Comparison of ENCODE assay signal across 9 mouse cellular contexts in genomic region chr6:72277508-72278166, GRCm38 (mm10). TPM values are rescaled to one million over a fixed set of nuclear protein-coding genes. Genes with fewer than 3 reads are reported as not detected.
A peak's percentile ranks its signal among the peaks of the same experiment; 100 is the strongest.
DNase-seq lines count a peak whose midpoint lies in the region; ATAC-seq and TF ChIP-seq lines count a peak whose summit lies in the region.
"Had no signal": no experiment of that assay in that cellular context is flagged by ENCODE, and none has a peak within 500 bp of the region (broad histone marks: within the 10 kb centered on the region; RNA-seq: fewer than 3 reads in every experiment).

No protein-coding gene starts in this region.

- no peak overlapping the region for H3K4me3 ChIP-seq in left cerebral cortex, adult 2 months
- H3K4me3 ChIP-seq in heart, embryonic 10.5 days: no peak overlapping the region
- no peak overlapping the region for H3K4me3 ChIP-seq in stomach, embryonic 14.5 days (ENCODE audit: low read depth, low read length)
- H3K4me3 ChIP-seq in midbrain, embryonic 11.5 days (ENCODE audit: low read depth, low read length): no peak overlapping the region
- H3K4me3 ChIP-seq: neural tube, embryonic 15.5 days had no signal

- no peaks in the 10 kb centered on the region for H3K9me3 ChIP-seq in heart, embryonic 10.5 days
- H3K9me3 ChIP-seq in stomach, embryonic 14.5 days (ENCODE audit: control insufficient read depth, low read depth, low read length): no peaks in the 10 kb centered on the region
- H3K9me3 ChIP-seq in midbrain, embryonic 11.5 days (ENCODE audit: control insufficient read depth, low read length): no peaks in the 10 kb centered on the region
- H3K9me3 ChIP-seq: neural tube, embryonic 15.5 days had no signal

- intact Hi-C loops in left cerebral cortex, adult 2 months (cut with DNase I): no loop called here

- WGBS in heart, embryonic 10.5 days: 39% methylated on average over 9 of the region's 9 CpGs
- WGBS in stomach, embryonic 14.5 days: 65% methylated on average over 9 of the region's 9 CpGs
- WGBS in midbrain, embryonic 11.5 days: 77% methylated on average over 9 of the region's 9 CpGs

- peak overlapping the region; percentile 44; the same call in 1 of the 2 replicates for H3K27ac ChIP-seq in left cerebral cortex, adult 2 months
- peak overlapping the region; percentile 87 for H3K27ac ChIP-seq in heart, embryonic 10.5 days
- peak overlapping the region; percentile 2; the same call in 1 of the 2 replicates for H3K27ac ChIP-seq in stomach, embryonic 14.5 days (ENCODE audit: low read length)
- no peak overlapping the region for H3K27ac ChIP-seq in midbrain, embryonic 11.5 days (ENCODE audit: low read depth, low read length)
- H3K27ac ChIP-seq: neural tube, embryonic 15.5 days had no signal

- H3K9ac ChIP-seq in stomach, embryonic 14.5 days (replicated peaks; ENCODE audit: low read depth, low read length): no peak overlapping the region
- H3K9ac ChIP-seq in midbrain, embryonic 11.5 days (ENCODE audit: low read length): no peak overlapping the region
- H3K9ac ChIP-seq: neural tube, embryonic 15.5 days had no signal

- H3K27me3 ChIP-seq in heart, embryonic 10.5 days (ENCODE audit: insufficient read depth, poor library complexity, severe bottlenecking): no peaks in the 10 kb centered on the region
- H3K27me3 ChIP-seq in stomach, embryonic 14.5 days (ENCODE audit: control insufficient read depth, insufficient read depth, low read length): no peaks in the 10 kb centered on the region
- no peaks in the 10 kb centered on the region for H3K27me3 ChIP-seq in midbrain, embryonic 11.5 days (ENCODE audit: control insufficient read depth, insufficient read depth, low read length)
- H3K27me3 ChIP-seq: neural tube, embryonic 15.5 days had no signal

- no peaks in the 10 kb centered on the region for H3K36me3 ChIP-seq in heart, embryonic 10.5 days
- no peaks in the 10 kb centered on the region for H3K36me3 ChIP-seq in stomach, embryonic 14.5 days (ENCODE audit: control insufficient read depth, insufficient read depth, low read length)
- H3K36me3 ChIP-seq in midbrain, embryonic 11.5 days (ENCODE audit: control insufficient read depth, insufficient read depth, low read length): no peaks in the 10 kb centered on the region
- H3K36me3 ChIP-seq: neural tube, embryonic 15.5 days had no signal

- H3K4me2 ChIP-seq in stomach, embryonic 14.5 days (replicated peaks; ENCODE audit: low read depth, low read length): no peak overlapping the region
- H3K4me2 ChIP-seq in midbrain, embryonic 11.5 days: no peak overlapping the region
- H3K4me2 ChIP-seq: neural tube, embryonic 15.5 days had no signal

- no peak for DNase-seq in left cerebral cortex, adult 2 months (ENCODE audit: extremely low spot score in 1 of 2, low spot score in 2 of 2)
- no peak for DNase-seq in left cerebral cortex, adult 9 months (ENCODE audit: low spot score in 2 of 2)
- DNase-seq in heart, embryonic 10.5 days (ENCODE audit: low spot score): peak; percentile 88
- DNase-seq in kidney, postnatal 4 days: peak; percentile 26 to 38
- no peak for DNase-seq in cerebellum, postnatal 36 days
- DNase-seq in midbrain, embryonic 11.5 days (ENCODE audit: low spot score, missing footprints): no peak
- DNase-seq in thymus, postnatal 25 days: no peak

- peaks cover 50% of the 10 kb centered on the region for H3K4me1 ChIP-seq in heart, embryonic 10.5 days
- no peaks in the 10 kb centered on the region for H3K4me1 ChIP-seq in stomach, embryonic 14.5 days (ENCODE audit: control insufficient read depth, insufficient read depth, low read length)
- no peaks in the 10 kb centered on the region for H3K4me1 ChIP-seq in midbrain, embryonic 11.5 days (ENCODE audit: control insufficient read depth, insufficient read depth, low read length)
- H3K4me1 ChIP-seq: neural tube, embryonic 15.5 days had no signal

- no peak; the same call in 1 of the 2 replicates for ATAC-seq in stomach, embryonic 14.5 days (ENCODE audit: insufficient number of reproducible peaks, insufficient read depth, low FRiP score, low read depth)
- no peak for ATAC-seq in midbrain, embryonic 11.5 days (ENCODE audit: low FRiP score)

- no peak for TF ChIP-seq CTCF in left cerebral cortex, adult 2 months (IDR thresholded peaks at IDR 0.05)

RNA-seq across cellular contexts. Expression of gene Sftpb, which starts 26.8 kb away (rescaled TPM):
- not detected for total RNA-seq in left cerebral cortex, adult 2 months (2021)
- 0.12 and 0.30 TPM in 2 replicates for polyA plus RNA-seq in heart, embryonic 10.5 days (2016; fragmentation: Nextera tagmentation; extraction: Ambion mirVana)
- not detected in 2 replicates for polyA plus RNA-seq in stomach, embryonic 14.5 days (2014; fragmentation: Nextera tagmentation; extraction: Ambion mirVana)
- polyA plus RNA-seq in midbrain, embryonic 11.5 days (2014; fragmentation: Nextera tagmentation; extraction: Ambion mirVana): not detected in 2 replicates

RNA-seq across cellular contexts. Expression of gene Atoh8, which starts 42.3 kb away (rescaled TPM):
- 1 to 10 TPM; 1.5 to 1.9 TPM for total RNA-seq in left cerebral cortex, adult 2 months (2021)
- polyA plus RNA-seq in heart, embryonic 10.5 days (2016; fragmentation: Nextera tagmentation; extraction: Ambion mirVana): 10.9 and 15.7 TPM in 2 replicates
- polyA plus RNA-seq in stomach, embryonic 14.5 days (2014; fragmentation: Nextera tagmentation; extraction: Ambion mirVana): 7.9 and 9.9 TPM in 2 replicates
- polyA plus RNA-seq in midbrain, embryonic 11.5 days (2014; fragmentation: Nextera tagmentation; extraction: Ambion mirVana): 4.8 and 6.1 TPM in 2 replicates

Comparison
In these comparisons a context has a peak if more than half of its experiments do, and no peak if none do; other contexts are left out.
1. DNase-seq: peak in heart, embryonic 10.5 days (single experiment) and kidney, postnatal 4 days (2 of 2); none in left cerebral cortex, adult 2 months (0 of 2), left cerebral cortex, adult 9 months (0 of 2), cerebellum, postnatal 36 days (0 of 2), midbrain, embryonic 11.5 days (single experiment) and thymus, postnatal 25 days (single experiment).